Mouse (Mus musculus): Measurements from ENCODE around the gene Gm9922. TPM values are rescaled to one million over a fixed set of nuclear protein-coding genes. Genes with fewer than 3 reads are reported as not detected.
A peak's percentile ranks its signal among the peaks of the same experiment; 100 is the strongest.

Gm9922 gene
- total and polyA plus RNA-seq, 3 experiments = 0.89 to 2.7 TPM; not detected in 1

- intact Hi-C loops (cut with DNase I) = no loop called here
- H3K4me1 ChIP-seq (ENCODE audit: control insufficient read depth, insufficient read depth, low read length) = no peaks in the 10 kb centered on the region
- 84% methylated on average over 2 of the region's 2 CpGs for WGBS
- no peaks in the 10 kb centered on the region for H3K27me3 ChIP-seq (ENCODE audit: control insufficient read depth, insufficient read depth, low read length)
- no peak overlapping the region for H3K9ac ChIP-seq (ENCODE audit: low read depth, low read length)
- no peaks in the 10 kb centered on the region for H3K79me2 ChIP-seq (replicated peaks; ENCODE audit: control insufficient read depth, insufficient read depth, low read length)
- DNase-seq = no peak
- TF ChIP-seq POLR2A (IDR thresholded peaks at IDR 0.05; ENCODE audit: insufficient read depth, low read depth, low read length) = no peak
- TF ChIP-seq EP300 (IDR thresholded peaks at IDR 0.05; ENCODE audit: insufficient read depth, low read depth, low read length) = no peak
- TF ChIP-seq CTCF (IDR thresholded peaks at IDR 0.05) = no peak
- no peak overlapping the region for H3K4me3 ChIP-seq
- H3K36me3 ChIP-seq (ENCODE audit: control insufficient read depth, insufficient read depth, low read length) = no peaks in the 10 kb centered on the region
- no peak overlapping the region for H3K27ac ChIP-seq
Measured at GRCm38 (mm10) chr14:101714414-101714813, 15.2 kb downstream of the Gm9922 start.

DNA sequence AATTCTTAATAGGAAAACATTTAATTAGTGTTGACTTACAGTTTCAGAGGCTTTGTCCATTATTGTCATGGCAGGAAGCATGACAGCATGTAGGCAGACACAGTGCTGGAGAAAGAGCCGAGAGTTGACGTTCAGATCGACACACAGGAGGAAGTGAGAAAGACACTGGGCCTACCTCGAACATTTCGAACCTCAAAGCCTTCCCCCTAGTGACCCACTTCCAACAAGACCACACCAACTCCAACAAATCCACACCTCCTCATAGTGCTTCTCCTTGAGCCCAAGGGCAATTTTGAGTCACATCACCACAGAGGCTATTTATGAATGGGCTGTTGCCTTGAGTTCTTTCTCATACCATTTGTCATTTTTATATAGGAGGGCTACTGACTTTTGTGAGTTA lies 22.5 kb downstream of the Gm9922 start:
- Histone ChIP-seq H3K4me1 (ENCODE audit: control insufficient read depth, insufficient read depth, low read length) (no peaks in the 10 kb centered on the region), H3K36me3 (ENCODE audit: control insufficient read depth, insufficient read depth, low read length) (no peaks in the 10 kb centered on the region), H3K4me3 (no peak overlapping the region), H3K9ac (ENCODE audit: low read depth, low read length) (no peak overlapping the region), H3K79me2 (replicated peaks; ENCODE audit: control insufficient read depth, insufficient read depth, low read length) (no peaks in the 10 kb centered on the region), H3K27ac (no peak overlapping the region), H3K27me3 (ENCODE audit: control insufficient read depth, insufficient read depth, low read length) (no peaks in the 10 kb centered on the region)
- intact Hi-C loops (cut with DNase I) = no loop called here
- no peak for DNase-seq
- TF ChIP-seq CTCF (IDR thresholded peaks at IDR 0.05) (no peak), EP300 (IDR thresholded peaks at IDR 0.05; ENCODE audit: insufficient read depth, low read depth, low read length) (no peak), POLR2A (IDR thresholded peaks at IDR 0.05; ENCODE audit: insufficient read depth, low read depth, low read length) (no peak)
- WGBS = 76% methylated on average over 5 of the region's 5 CpGs

DNA sequence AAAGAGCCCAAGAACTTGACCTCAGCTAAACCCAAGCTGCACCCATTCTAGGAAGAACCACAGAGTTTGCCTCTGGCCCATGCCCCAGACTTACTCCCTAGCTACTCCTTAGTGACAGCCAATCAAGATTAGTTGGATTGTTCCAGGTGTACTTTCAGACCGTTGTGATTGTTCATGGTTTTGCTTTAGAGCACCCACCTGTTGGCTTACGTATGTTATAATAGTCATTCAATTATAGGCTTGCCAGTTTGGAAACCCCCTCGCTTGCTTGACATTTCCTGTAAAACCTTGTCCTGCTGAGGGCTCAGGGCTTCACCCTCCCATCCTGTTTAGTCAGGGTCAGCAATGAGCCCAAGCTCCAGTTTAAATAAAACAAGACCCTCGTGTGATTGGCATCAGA lies 25.1 kb downstream of the Gm9922 start:
- Histone ChIP-seq H3K4me3 (no peak overlapping the region), H3K9ac (ENCODE audit: low read depth, low read length) (no peak overlapping the region), H3K36me3 (ENCODE audit: control insufficient read depth, insufficient read depth, low read length) (no peaks in the 10 kb centered on the region), H3K4me1 (ENCODE audit: control insufficient read depth, insufficient read depth, low read length) (no peaks in the 10 kb centered on the region), H3K27me3 (ENCODE audit: control insufficient read depth, insufficient read depth, low read length) (no peaks in the 10 kb centered on the region), H3K79me2 (replicated peaks; ENCODE audit: control insufficient read depth, insufficient read depth, low read length) (no peaks in the 10 kb centered on the region), H3K27ac (no peak overlapping the region)
- no peak for TF ChIP-seq POLR2A (IDR thresholded peaks at IDR 0.05; ENCODE audit: insufficient read depth, low read depth, low read length)
- no peak for TF ChIP-seq EP300 (IDR thresholded peaks at IDR 0.05; ENCODE audit: insufficient read depth, low read depth, low read length)
- DNase-seq = no peak
- intact Hi-C loops (cut with DNase I) = no loop called here
- 60% methylated on average over 4 of the region's 4 CpGs for WGBS

GRCm38 (mm10) chr14:101688406-101688805 lies 41.2 kb downstream of the Gm9922 start:
- intact Hi-C loops (cut with DNase I) = loop anchor here (1.0 kb wide), 1 partner anchor 41 kb away; the partner anchor contains the start of genes Gm9922 and Lmo7
- Histone ChIP-seq H3K36me3 (ENCODE audit: control insufficient read depth, insufficient read depth, low read length) (no peaks in the 10 kb centered on the region), H3K79me2 (replicated peaks; ENCODE audit: control insufficient read depth, insufficient read depth, low read length) (no peaks in the 10 kb centered on the region), H3K9ac (ENCODE audit: low read depth, low read length) (no peak overlapping the region), H3K27me3 (ENCODE audit: control insufficient read depth, insufficient read depth, low read length) (no peaks in the 10 kb centered on the region), H3K27ac (no peak overlapping the region), H3K4me1 (ENCODE audit: control insufficient read depth, insufficient read depth, low read length) (no peaks in the 10 kb centered on the region), H3K4me3 (no peak overlapping the region)
- WGBS = 39% methylated on average over 2 of the region's 2 CpGs
- DNase-seq = peak in 1 of 2 experiments; percentile 16
- peak; percentile 58; the same call in 1 of the 2 replicates for TF ChIP-seq EP300 (IDR thresholded peaks at IDR 0.05; ENCODE audit: insufficient read depth, low read depth, low read length)
- TF ChIP-seq POLR2A (IDR thresholded peaks at IDR 0.05; ENCODE audit: insufficient read depth, low read depth, low read length) = no peak

DNA sequence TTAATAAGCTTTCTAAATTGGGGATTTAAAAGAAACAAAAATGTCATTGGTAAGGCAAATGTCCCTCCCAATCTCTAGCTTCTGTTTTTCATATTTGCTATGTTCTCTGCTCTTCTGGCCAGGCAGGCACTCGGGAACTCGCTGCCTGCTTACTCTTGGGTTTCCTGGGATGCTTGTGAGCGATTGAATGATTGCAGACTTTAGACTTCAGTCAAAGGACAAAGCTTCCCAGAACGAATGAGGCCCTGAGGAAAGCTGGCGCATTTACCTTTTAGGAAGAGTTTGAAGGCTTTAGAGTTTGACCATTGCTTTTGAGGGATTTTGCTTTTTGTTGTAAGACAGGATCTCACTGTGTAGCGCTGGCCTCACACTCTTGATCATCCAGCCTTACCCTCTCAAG lies 41.9 kb downstream of the Gm9922 start:
- intact Hi-C loops (cut with DNase I) = loop anchor here (1.0 kb wide), 1 partner anchor 42 kb away; the partner anchor contains the start of genes Gm9922 and Lmo7
- Histone ChIP-seq H3K9ac (ENCODE audit: low read depth, low read length) (no peak overlapping the region), H3K27ac (no peak overlapping the region), H3K79me2 (replicated peaks; ENCODE audit: control insufficient read depth, insufficient read depth, low read length) (no peaks in the 10 kb centered on the region), H3K4me1 (ENCODE audit: control insufficient read depth, insufficient read depth, low read length) (no peaks in the 10 kb centered on the region), H3K4me3 (no peak overlapping the region), H3K36me3 (ENCODE audit: control insufficient read depth, insufficient read depth, low read length) (no peaks in the 10 kb centered on the region), H3K27me3 (ENCODE audit: control insufficient read depth, insufficient read depth, low read length) (no peaks in the 10 kb centered on the region)
- DNase-seq = no peak
- 96% methylated on average over 6 of the region's 6 CpGs for WGBS
- TF ChIP-seq CTCF (IDR thresholded peaks at IDR 0.05) = no peak
- TF ChIP-seq POLR2A (IDR thresholded peaks at IDR 0.05; ENCODE audit: insufficient read depth, low read depth, low read length) = no peak
- no peak for TF ChIP-seq EP300 (IDR thresholded peaks at IDR 0.05; ENCODE audit: insufficient read depth, low read depth, low read length)

Other genes with a start within 250 kb of the Gm9922 start
- 10 to 100 TPM; 84.1 to 90.6 TPM for gene Tbc1d4, start 120.6 kb downstream of the Gm9922 start, total RNA-seq (2021)
- 33.2 and 56.4 TPM in 2 replicates for gene Tbc1d4, start 120.6 kb downstream of the Gm9922 start, polyA plus RNA-seq (2012; rRNA removed)
- 10 to 100 TPM; 24.8 to 33.6 TPM for gene Commd6, start 89.1 kb downstream of the Gm9922 start, total RNA-seq (2021)
- gene Commd6, start 89.1 kb downstream of the Gm9922 start, polyA plus RNA-seq (2012; rRNA removed) = 14.4 and 19.9 TPM in 2 replicates
- gene Uchl3, start 75.8 kb downstream of the Gm9922 start, total RNA-seq (2021) = 10 to 100 TPM; 29.9 to 35.0 TPM
- gene Uchl3, start 75.8 kb downstream of the Gm9922 start, polyA plus RNA-seq (2012; rRNA removed) = 18.5 and 26.9 TPM in 2 replicates
- 100 to 1,000 TPM; 336 to 412 TPM for gene Lmo7, start 143 bp upstream of the Gm9922 start, total RNA-seq (2021)
- 165 and 237 TPM in 2 replicates for gene Lmo7, start 143 bp upstream of the Gm9922 start, polyA plus RNA-seq (2012; rRNA removed)